Mouse (Mus musculus): ENCODE data around the gene Il16. TPM values are rescaled to one million over a fixed set of nuclear protein-coding genes. Genes with fewer than 3 reads are reported as not detected.

Gene Il16
- polyA plus RNA-seq, 1 experiment from 2014 or later = 8.3 TPM

DNA sequence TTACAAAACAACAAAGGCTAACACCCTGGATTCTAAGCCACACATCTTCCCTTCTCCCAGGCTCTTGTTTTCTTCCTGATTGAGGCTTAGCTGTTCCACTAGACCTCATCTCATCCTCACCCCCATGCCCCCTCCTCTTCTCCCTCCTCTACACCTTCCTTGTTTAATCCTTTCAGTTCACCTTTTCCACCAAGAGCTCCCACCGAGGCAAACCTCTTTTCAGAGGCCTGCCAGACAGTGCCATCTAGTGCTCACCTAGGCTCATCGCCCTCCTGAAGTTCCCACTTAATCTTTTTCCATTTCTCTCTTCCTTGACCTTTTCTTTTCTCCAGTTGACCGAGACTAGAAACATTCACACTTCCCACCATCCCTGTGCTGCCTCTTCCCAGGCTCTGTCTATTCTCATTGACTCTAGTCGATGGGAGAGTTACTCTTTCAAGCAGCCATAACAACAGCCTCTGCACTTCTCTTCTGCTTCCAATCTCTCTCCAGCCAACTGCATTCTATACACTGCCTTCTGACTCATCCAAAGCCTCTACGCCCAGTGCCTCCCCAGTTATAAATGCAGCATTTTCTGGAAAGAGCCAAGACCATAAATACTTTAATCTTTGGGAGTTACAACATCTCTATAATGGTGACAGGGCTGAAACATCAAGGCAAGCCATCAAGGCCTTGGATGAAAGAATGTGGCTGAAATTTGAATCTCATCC lies 69.8 kb downstream of the Il16 start:
- H3K4me1 ChIP-seq (ENCODE audit: control insufficient read depth, low read depth, low read length) = no peaks in the 10 kb centered on the region
- no peaks in the 10 kb centered on the region for H3K27me3 ChIP-seq (ENCODE audit: control insufficient read depth, insufficient read depth, low read depth, low read length)
- H3K4me3 ChIP-seq (ENCODE audit: low read depth, low read length) = no peak overlapping the region
- H3K9me3 ChIP-seq (replicated peaks; ENCODE audit: control insufficient read depth, low read length) = no peaks in the 10 kb centered on the region
- WGBS (ENCODE audit: insufficient replicate concordance) = 19% methylated on average over 5 of the region's 5 CpGs
- no peak overlapping the region for H3K4me2 ChIP-seq (ENCODE audit: low read depth, low read length)
- no peak overlapping the region for H3K9ac ChIP-seq (ENCODE audit: low read depth, low read length)
- no peaks in the 10 kb centered on the region for H3K36me3 ChIP-seq (ENCODE audit: control insufficient read depth, insufficient read depth)
- H3K27ac ChIP-seq (ENCODE audit: low read length) = no peak overlapping the region
- no peak for ATAC-seq (ENCODE audit: low read depth)

DNA sequence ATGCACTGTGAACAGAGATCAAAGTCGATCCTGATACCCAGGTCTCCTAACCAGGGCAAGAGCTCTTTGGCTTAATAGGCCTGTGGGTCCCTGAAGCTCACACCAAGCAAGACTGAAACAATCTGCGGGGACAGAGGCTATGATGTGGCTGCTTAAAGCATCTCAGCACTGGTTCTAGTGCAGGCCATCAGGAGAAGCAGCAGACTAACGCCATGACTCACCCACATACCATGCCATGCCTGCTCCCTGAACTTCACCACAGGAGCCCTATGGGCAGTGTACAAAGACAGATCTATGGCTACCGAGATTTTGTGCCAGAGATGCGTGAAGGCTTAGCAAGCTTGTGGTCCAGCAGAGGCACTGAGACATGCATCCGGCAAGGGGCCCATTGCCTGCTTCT lies 74.0 kb downstream of the Il16 start:
- ATAC-seq (ENCODE audit: low read depth) = no peak
- Histone ChIP-seq H3K27ac (ENCODE audit: low read length) (no peak overlapping the region), H3K4me2 (ENCODE audit: low read depth, low read length) (no peak overlapping the region), H3K4me1 (ENCODE audit: control insufficient read depth, low read depth, low read length) (no peaks in the 10 kb centered on the region), H3K4me3 (ENCODE audit: low read depth, low read length) (no peak overlapping the region), H3K9me3 (replicated peaks; ENCODE audit: control insufficient read depth, low read length) (no peaks in the 10 kb centered on the region), H3K36me3 (ENCODE audit: control insufficient read depth, insufficient read depth) (no peaks in the 10 kb centered on the region), H3K27me3 (ENCODE audit: control insufficient read depth, insufficient read depth, low read depth, low read length) (no peaks in the 10 kb centered on the region), H3K9ac (ENCODE audit: low read depth, low read length) (no peak overlapping the region)
- WGBS (ENCODE audit: insufficient replicate concordance) = 68% methylated on average over 6 of the region's 6 CpGs

DNA sequence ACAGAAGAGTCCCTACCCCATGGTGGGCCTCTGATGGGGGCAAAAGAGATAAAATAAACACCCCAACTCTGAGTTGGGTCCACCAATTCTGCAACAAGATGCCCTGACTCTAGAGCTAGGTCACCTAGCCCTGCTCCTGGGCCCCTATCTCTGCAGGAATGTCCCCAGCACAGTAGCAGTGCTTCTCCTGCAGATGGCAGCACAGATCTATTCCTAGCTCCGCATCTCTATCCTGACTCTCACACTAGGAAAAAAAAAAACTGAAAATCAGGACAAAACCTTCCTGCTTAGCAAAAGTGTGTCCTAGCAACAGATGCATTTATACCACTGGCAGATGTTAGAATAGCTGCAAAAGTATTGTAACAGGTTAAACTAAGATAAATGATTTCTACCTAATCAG lies 76.8 kb downstream of the Il16 start:
- H3K36me3 ChIP-seq (ENCODE audit: control insufficient read depth, insufficient read depth) = no peaks in the 10 kb centered on the region
- no peaks in the 10 kb centered on the region for H3K9me3 ChIP-seq (replicated peaks; ENCODE audit: control insufficient read depth, low read length)
- no peaks in the 10 kb centered on the region for H3K27me3 ChIP-seq (ENCODE audit: control insufficient read depth, insufficient read depth, low read depth, low read length)
- no peak overlapping the region for H3K9ac ChIP-seq (ENCODE audit: low read depth, low read length)
- no peaks in the 10 kb centered on the region for H3K4me1 ChIP-seq (ENCODE audit: control insufficient read depth, low read depth, low read length)
- 21% methylated on average over 1 of the region's 1 CpGs for WGBS (ENCODE audit: insufficient replicate concordance)
- no peak overlapping the region for H3K27ac ChIP-seq (ENCODE audit: low read length)
- no peak overlapping the region for H3K4me3 ChIP-seq (ENCODE audit: low read depth, low read length)
- peak; percentile 61 for ATAC-seq (ENCODE audit: low read depth)
- H3K4me2 ChIP-seq (ENCODE audit: low read depth, low read length) = no peak overlapping the region

DNA sequence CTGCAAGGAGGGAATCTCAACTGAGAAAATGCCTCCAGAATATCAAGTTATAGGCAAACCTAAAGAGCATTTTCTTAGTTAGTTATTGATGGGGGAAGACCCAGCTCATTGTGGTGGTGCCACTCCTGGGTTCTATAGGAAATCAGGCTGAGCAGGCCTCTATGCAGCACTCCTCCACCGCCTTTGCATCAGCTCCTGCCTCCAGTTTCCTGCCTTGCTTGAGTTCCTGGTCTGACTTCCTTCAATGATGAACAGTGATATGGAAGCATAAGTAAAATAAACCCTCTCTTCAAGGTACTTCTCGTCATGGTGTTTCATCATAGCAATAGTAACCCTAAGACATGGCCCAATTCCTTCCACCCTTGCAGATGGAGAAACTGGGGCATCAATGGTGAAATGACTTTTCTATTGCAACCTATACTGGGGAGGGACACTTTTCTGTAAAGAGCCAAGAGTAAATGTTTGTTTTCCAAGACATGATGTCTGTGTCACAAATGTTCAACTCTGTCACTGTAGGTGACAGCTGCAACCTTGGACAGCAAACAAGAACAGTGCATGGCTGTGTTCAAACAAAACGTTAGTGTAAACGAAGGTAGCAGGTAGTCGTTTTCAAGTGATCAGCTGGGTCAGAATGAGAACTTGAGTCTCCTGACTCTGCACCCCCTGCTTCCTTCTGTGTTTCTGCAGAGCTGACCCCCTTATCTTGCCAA lies 77.4 kb downstream of the Il16 start:
- no peak overlapping the region for H3K4me3 ChIP-seq (ENCODE audit: low read depth, low read length)
- H3K27me3 ChIP-seq (ENCODE audit: control insufficient read depth, insufficient read depth, low read depth, low read length) = no peaks in the 10 kb centered on the region
- H3K27ac ChIP-seq (ENCODE audit: low read length) = no peak overlapping the region
- ATAC-seq (ENCODE audit: low read depth) = peak; percentile 72
- no peaks in the 10 kb centered on the region for H3K36me3 ChIP-seq (ENCODE audit: control insufficient read depth, insufficient read depth)
- 53% methylated on average over 5 of the region's 5 CpGs for WGBS (ENCODE audit: insufficient replicate concordance)
- H3K9ac ChIP-seq (ENCODE audit: low read depth, low read length) = no peak overlapping the region
- no peak overlapping the region for H3K4me2 ChIP-seq (ENCODE audit: low read depth, low read length)
- H3K9me3 ChIP-seq (replicated peaks; ENCODE audit: control insufficient read depth, low read length) = no peaks in the 10 kb centered on the region
- H3K4me1 ChIP-seq (ENCODE audit: control insufficient read depth, low read depth, low read length) = no peaks in the 10 kb centered on the region

DNA sequence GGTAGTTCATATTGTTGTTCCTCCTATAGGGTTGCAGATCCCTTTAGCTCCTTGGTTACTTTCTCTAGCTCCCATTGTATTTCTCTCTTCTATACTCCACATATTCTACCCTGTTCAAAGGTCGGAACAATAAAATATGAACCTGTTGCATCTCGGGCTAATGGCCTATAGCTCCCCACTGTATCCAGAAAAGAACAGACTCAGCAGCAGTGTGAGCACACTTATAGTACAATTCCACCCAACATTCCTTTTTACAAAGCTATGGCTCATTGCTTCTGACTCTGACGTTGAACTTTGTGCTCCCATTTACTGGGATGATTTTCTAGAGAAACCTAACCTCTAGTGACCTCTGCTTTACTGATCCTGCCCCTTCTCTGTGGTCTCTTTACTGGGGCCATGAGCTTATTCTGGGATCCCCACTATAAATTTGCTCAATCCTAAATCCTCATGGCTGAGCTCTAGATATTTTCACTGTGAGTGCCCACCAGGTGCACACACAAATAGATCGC lies 79.4 kb downstream of the Il16 start:
- Histone ChIP-seq H3K9me3 (replicated peaks; ENCODE audit: control insufficient read depth, low read length) (no peaks in the 10 kb centered on the region), H3K4me1 (ENCODE audit: control insufficient read depth, low read depth, low read length) (no peaks in the 10 kb centered on the region), H3K9ac (ENCODE audit: low read depth, low read length) (no peak overlapping the region), H3K4me2 (ENCODE audit: low read depth, low read length) (no peak overlapping the region), H3K27me3 (ENCODE audit: control insufficient read depth, insufficient read depth, low read depth, low read length) (no peaks in the 10 kb centered on the region), H3K36me3 (ENCODE audit: control insufficient read depth, insufficient read depth) (no peaks in the 10 kb centered on the region), H3K4me3 (ENCODE audit: low read depth, low read length) (no peak overlapping the region), H3K27ac (ENCODE audit: low read length) (no peak overlapping the region)
- 69% methylated on average over 4 of the region's 4 CpGs for WGBS (ENCODE audit: insufficient replicate concordance)
- no peak for ATAC-seq (ENCODE audit: low read depth)

DNA sequence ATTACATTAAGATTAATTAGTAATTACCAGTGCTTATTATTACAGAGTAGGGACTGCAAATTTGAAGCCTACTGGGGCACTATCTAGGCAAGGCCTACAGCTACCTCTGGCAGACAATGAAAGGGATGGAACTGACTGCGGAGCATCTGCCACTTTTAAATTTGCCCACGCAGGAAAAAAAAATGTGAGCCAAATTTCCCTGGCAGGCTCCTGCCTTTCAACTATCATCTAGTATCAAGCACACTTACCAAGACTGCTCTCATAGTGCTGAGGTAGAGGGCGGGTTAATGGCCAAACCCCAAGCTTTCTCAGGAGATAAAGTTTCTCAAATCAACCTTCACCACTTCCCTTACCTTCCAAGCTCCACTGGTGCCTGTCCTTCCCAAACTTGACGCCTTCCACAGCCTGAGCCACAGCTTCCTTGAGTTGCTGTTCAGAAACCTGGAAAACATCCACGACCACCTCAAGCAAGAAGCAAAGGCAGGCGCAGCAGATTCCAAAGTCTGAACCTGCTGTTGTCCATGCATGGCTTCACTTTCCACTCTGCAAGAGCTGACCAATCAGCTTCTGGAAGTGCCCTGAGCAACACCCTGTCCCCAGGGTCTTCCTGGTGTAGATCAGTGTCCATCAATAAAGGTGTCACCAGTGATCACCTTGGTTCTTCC lies 82.7 kb downstream of the Il16 start:
- H3K9me3 ChIP-seq (replicated peaks; ENCODE audit: control insufficient read depth, low read length) = no peaks in the 10 kb centered on the region
- no peaks in the 10 kb centered on the region; the same call in 1 of the 2 replicates for H3K4me1 ChIP-seq (ENCODE audit: control insufficient read depth, low read depth, low read length)
- H3K4me3 ChIP-seq (ENCODE audit: low read depth, low read length) = no peak overlapping the region
- H3K27me3 ChIP-seq (ENCODE audit: control insufficient read depth, insufficient read depth, low read depth, low read length) = no peaks in the 10 kb centered on the region
- H3K27ac ChIP-seq (ENCODE audit: low read length) = no peak overlapping the region
- ATAC-seq (ENCODE audit: low read depth) = no peak
- H3K4me2 ChIP-seq (ENCODE audit: low read depth, low read length) = no peak overlapping the region
- H3K9ac ChIP-seq (ENCODE audit: low read depth, low read length) = no peak overlapping the region
- H3K36me3 ChIP-seq (ENCODE audit: control insufficient read depth, insufficient read depth) = no peaks in the 10 kb centered on the region
- WGBS (ENCODE audit: insufficient replicate concordance) = 62% methylated on average over 6 of the region's 6 CpGs

DNA sequence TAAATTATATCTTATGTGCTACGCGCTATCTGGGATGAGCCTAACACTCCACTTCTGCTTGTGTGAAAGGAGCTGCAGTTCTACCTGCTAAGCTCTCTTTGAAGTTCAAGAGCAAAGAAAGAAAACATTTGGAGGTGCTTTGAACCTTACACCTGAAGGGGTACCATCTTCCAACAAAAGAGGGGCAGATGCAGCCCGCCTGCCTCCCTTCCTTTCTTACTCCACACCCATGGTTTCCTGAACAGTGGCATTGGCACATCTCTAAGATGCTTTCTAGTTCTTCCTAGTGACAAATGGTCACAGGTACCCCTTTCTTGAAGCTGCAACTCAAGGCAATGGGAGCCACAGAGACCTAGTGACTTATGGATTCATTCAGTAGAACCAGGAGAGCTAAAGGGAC lies 83.8 kb downstream of the Il16 start:
- no peak for ATAC-seq (ENCODE audit: low read depth)
- no peak overlapping the region for H3K4me2 ChIP-seq (ENCODE audit: low read depth, low read length)
- 74% methylated on average over 3 of the region's 3 CpGs for WGBS (ENCODE audit: insufficient replicate concordance)

DNA sequence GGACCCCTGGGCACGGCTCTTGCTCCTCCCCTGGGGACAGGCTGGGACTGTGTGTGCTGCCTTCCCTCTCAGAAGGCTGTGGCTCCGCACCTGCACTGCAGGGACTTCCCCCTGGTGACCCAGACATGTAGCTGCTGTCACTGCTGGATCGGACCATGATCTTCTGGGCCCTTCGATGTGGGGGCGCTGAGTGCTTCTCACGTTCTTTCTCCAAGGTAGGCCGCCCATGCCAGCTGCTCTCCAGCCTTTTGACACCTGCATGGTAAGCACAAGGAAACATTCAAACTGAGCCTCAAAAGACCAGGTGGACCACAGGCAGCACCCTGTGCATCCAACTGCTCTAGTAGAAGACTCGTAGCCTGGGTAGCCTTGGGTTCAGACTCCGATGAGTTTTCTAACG lies 84.5 kb downstream of the Il16 start:
- Histone ChIP-seq H3K9me3 (replicated peaks; ENCODE audit: control insufficient read depth, low read length) (no peaks in the 10 kb centered on the region), H3K36me3 (ENCODE audit: control insufficient read depth, insufficient read depth) (no peaks in the 10 kb centered on the region), H3K9ac (ENCODE audit: low read depth, low read length) (no peak overlapping the region), H3K4me1 (ENCODE audit: control insufficient read depth, low read depth, low read length) (no peaks in the 10 kb centered on the region; the same call in 1 of the 2 replicates), H3K4me2 (ENCODE audit: low read depth, low read length) (no peak overlapping the region), H3K27me3 (ENCODE audit: control insufficient read depth, insufficient read depth, low read depth, low read length) (no peaks in the 10 kb centered on the region), H3K27ac (ENCODE audit: low read length) (no peak overlapping the region), H3K4me3 (ENCODE audit: low read depth, low read length) (no peak overlapping the region)
- no peak for ATAC-seq (ENCODE audit: low read depth)
- WGBS (ENCODE audit: insufficient replicate concordance) = 70% methylated on average over 10 of the region's 10 CpGs

More for the DNA sequence above, 83.8 kb downstream of the Il16 start:
- no peaks in the 10 kb centered on the region for H3K27me3 ChIP-seq (ENCODE audit: control insufficient read depth, insufficient read depth, low read depth, low read length)
- H3K36me3 ChIP-seq (ENCODE audit: control insufficient read depth, insufficient read depth) = no peaks in the 10 kb centered on the region
- no peaks in the 10 kb centered on the region; the same call in 1 of the 2 replicates for H3K4me1 ChIP-seq (ENCODE audit: control insufficient read depth, low read depth, low read length)
- H3K4me3 ChIP-seq (ENCODE audit: low read depth, low read length) = no peak overlapping the region
- H3K27ac ChIP-seq (ENCODE audit: low read length) = no peak overlapping the region
- no peak overlapping the region for H3K9ac ChIP-seq (ENCODE audit: low read depth, low read length)
- H3K9me3 ChIP-seq (replicated peaks; ENCODE audit: control insufficient read depth, low read length) = no peaks in the 10 kb centered on the region
